Mouse (Mus musculus): ENCODE data around the gene Hpgds. TPM values are rescaled to one million over a fixed set of nuclear protein-coding genes. Genes with fewer than 3 reads are reported as not detected.

Hpgds gene
- polyA plus RNA-seq, 1 experiment from 2014 or later, result 11.1 TPM

DNA sequence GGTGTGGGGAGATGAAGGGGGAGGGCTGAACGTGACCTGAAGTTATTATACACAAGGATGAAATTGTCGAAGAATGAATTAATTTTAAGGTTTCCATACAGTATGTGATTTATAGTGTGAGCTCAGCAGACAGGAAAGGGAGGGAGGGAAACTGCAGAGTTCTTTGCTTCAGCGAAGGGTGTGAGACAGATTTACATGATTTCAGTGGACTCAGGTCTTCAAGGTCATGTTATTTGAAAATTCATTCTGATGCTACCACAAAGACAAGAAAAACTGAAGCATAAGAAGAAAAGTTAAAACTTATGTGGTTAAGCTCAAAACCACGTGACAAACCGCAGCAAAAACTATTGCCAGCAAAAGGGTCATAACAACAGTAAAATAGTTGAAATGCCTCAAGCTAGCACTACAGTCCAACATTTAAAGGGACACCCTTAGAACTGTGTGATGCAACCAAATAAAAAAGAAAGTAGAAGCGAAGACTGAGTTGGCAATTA lies 3.9 kb downstream of the Hpgds start:
- no peak for ATAC-seq (ENCODE audit: low FRiP score)
- H3K4me1 ChIP-seq (ENCODE audit: control insufficient read depth, insufficient read depth, low read length), result peaks cover 21% of the 10 kb centered on the region

DNA sequence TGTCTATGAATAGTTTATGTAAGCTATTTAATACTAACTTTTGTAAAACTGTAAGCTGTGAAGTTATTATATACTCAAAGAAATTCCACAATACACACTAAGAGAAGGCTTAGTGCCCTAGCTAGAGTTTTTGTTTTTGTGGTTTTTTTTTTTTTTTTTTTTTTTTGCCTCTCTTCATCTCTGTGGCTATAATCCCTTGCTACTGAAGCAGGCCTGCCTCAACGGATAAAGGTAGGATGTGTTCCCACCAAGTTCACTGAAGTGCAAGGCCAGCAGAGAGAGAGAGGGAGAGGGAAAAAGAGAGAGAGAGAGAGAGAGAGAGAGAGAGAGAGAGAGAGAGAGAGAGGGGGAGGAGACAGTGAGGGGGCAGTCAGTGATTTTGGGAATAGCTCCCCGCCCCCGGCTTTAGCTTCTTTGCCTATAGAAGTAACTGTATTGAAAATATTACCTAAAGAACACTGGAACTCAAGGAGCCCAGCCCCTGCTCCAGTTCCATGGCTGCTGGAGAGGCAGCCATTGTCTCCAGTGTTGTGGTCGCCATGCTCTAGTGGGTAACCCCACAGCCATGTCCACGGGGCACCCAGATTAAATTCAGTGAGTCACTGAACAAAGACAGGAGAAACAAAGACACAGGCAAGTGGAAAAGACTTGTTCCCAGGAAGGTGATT lies 4.5 kb downstream of the Hpgds start:
- ATAC-seq (ENCODE audit: low FRiP score), result peak; percentile 89
- Histone ChIP-seq H3K27me3 (ENCODE audit: control insufficient read depth, insufficient read depth, low read length) (no peaks in the 10 kb centered on the region), H3K36me3 (ENCODE audit: control insufficient read depth, insufficient read depth, low read length) (no peaks in the 10 kb centered on the region), H3K9me3 (ENCODE audit: control insufficient read depth, low read length) (no peaks in the 10 kb centered on the region), H3K4me3 (ENCODE audit: low read depth, low read length) (no peak overlapping the region), H3K4me1 (ENCODE audit: control insufficient read depth, insufficient read depth, low read length) (peaks cover 21% of the 10 kb centered on the region), H3K27ac (ENCODE audit: low read depth, low read length) (peak overlapping the region; percentile 48; the same call in 1 of the 2 replicates), H3K4me2 (no peak overlapping the region), H3K9ac (ENCODE audit: low read length) (peak overlapping the region; percentile 16; the same call in 1 of the 2 replicates)
- peak; percentile 90 for DNase-seq (ENCODE audit: low spot score, missing footprints)
- WGBS, result 34% methylated on average over 5 of the region's 5 CpGs

More for the DNA sequence above, 3.9 kb downstream of the Hpgds start:
- peak; percentile 83 for DNase-seq (ENCODE audit: low spot score, missing footprints)
- Histone ChIP-seq H3K9ac (ENCODE audit: low read length) (peak overlapping the region; percentile 16; the same call in 1 of the 2 replicates), H3K36me3 (ENCODE audit: control insufficient read depth, insufficient read depth, low read length) (no peaks in the 10 kb centered on the region), H3K27me3 (ENCODE audit: control insufficient read depth, insufficient read depth, low read length) (no peaks in the 10 kb centered on the region), H3K9me3 (ENCODE audit: control insufficient read depth, low read length) (no peaks in the 10 kb centered on the region), H3K4me3 (ENCODE audit: low read depth, low read length) (no peak overlapping the region), H3K4me2 (no peak overlapping the region), H3K27ac (ENCODE audit: low read depth, low read length) (peak overlapping the region; percentile 48; the same call in 1 of the 2 replicates)
- 58% methylated on average over 6 of the region's 6 CpGs for WGBS

DNA sequence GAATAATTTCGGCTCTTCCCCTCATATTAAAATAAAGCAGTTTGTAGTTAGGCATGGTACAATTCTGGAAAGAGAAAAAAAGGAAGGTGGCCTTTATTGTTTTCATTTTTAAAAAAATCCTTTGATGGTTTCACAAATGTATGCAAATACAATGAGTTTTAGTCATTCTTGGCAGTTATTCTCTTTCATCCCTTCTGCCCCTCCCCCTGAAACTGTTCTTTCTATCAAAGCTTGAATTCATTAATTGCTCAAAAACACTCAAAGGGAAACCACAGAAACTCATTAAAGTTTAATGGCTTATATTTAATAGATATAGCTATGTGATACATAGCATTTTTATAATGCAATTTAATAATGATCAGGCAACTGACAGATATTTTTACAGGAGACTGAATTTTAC lies 6.5 kb downstream of the Hpgds start:
- Histone ChIP-seq H3K4me1 (ENCODE audit: control insufficient read depth, insufficient read depth, low read length) (peaks cover 13% of the 10 kb centered on the region), H3K36me3 (ENCODE audit: control insufficient read depth, insufficient read depth, low read length) (no peaks in the 10 kb centered on the region), H3K4me3 (ENCODE audit: low read depth, low read length) (no peak overlapping the region), H3K9ac (ENCODE audit: low read length) (no peak overlapping the region), H3K27me3 (ENCODE audit: control insufficient read depth, insufficient read depth, low read length) (no peaks in the 10 kb centered on the region), H3K9me3 (ENCODE audit: control insufficient read depth, low read length) (no peaks in the 10 kb centered on the region; the same call in 1 of the 2 replicates), H3K27ac (ENCODE audit: low read depth, low read length) (no peak overlapping the region; the same call in 1 of the 2 replicates), H3K4me2 (no peak overlapping the region)
- ATAC-seq (ENCODE audit: low FRiP score) (no peak), DNase-seq (ENCODE audit: low spot score, missing footprints) (no peak)
- WGBS, result 74% methylated on average over 1 of the region's 1 CpGs

DNA sequence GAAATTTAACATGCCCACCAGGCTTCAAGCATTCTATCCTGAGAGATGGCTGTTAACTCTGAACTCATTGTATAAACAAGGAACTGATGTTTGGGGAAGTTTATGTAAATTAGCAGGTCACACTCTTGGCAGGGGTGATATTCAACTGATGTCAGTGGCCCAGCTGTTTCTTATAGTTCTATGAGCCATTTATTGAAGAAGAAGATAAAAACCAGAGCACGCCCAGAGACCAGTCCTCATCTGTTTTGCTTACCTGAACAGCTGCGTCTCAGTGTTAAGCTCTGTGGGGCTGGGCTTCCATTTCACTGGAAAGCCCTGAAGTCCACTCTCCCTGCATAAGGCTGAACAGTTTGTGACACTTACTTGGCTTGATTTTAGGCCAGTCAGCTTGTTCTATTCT lies 6.9 kb downstream of the Hpgds start:
- ATAC-seq (ENCODE audit: low FRiP score) (peak; percentile 20; the same call in 1 of the 2 replicates), DNase-seq (ENCODE audit: low spot score, missing footprints) (peak; percentile 86)

DNA sequence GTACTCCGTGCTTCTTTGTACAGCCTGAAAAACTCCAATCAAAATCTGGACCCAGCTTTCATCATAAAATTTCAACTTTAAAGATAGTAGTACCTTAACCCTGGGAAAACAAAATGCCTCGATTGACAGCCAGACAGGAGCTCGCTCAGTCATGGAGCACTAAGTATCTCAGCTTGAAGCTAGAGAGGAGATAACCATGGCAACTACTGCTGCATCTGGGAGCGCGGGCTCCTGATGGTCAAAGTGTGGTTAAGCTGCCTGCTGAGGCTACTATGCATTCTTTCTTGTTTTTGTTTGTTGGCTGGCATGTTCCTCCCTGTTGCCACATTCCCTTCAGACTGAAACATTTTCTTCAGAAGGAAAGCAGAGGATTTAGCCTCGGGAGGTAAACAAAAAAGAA lies 12.3 kb downstream of the Hpgds start:
- DNase-seq (ENCODE audit: low spot score, missing footprints) (no peak), ATAC-seq (ENCODE audit: low FRiP score) (peak; percentile 77)
- Histone ChIP-seq H3K4me1 (ENCODE audit: control insufficient read depth, insufficient read depth, low read length) (peaks cover 6% of the 10 kb centered on the region; the same call in 1 of the 2 replicates), H3K9ac (ENCODE audit: low read length) (no peak overlapping the region), H3K27me3 (ENCODE audit: control insufficient read depth, insufficient read depth, low read length) (no peaks in the 10 kb centered on the region), H3K4me3 (ENCODE audit: low read depth, low read length) (no peak overlapping the region), H3K36me3 (ENCODE audit: control insufficient read depth, insufficient read depth, low read length) (no peaks in the 10 kb centered on the region), H3K27ac (ENCODE audit: low read depth, low read length) (no peak overlapping the region), H3K4me2 (no peak overlapping the region), H3K9me3 (ENCODE audit: control insufficient read depth, low read length) (no peaks in the 10 kb centered on the region; the same call in 1 of the 2 replicates)
- 28% methylated on average over 6 of the region's 6 CpGs for WGBS

More for the DNA sequence above, 6.9 kb downstream of the Hpgds start:
- WGBS, result 40% methylated on average over 2 of the region's 2 CpGs
- H3K4me2 ChIP-seq, result no peak overlapping the region
- H3K9ac ChIP-seq (ENCODE audit: low read length), result no peak overlapping the region
- H3K4me1 ChIP-seq (ENCODE audit: control insufficient read depth, insufficient read depth, low read length), result peaks cover 13% of the 10 kb centered on the region
- no peaks in the 10 kb centered on the region; the same call in 1 of the 2 replicates for H3K9me3 ChIP-seq (ENCODE audit: control insufficient read depth, low read length)
- no peak overlapping the region for H3K4me3 ChIP-seq (ENCODE audit: low read depth, low read length)
- no peaks in the 10 kb centered on the region for H3K36me3 ChIP-seq (ENCODE audit: control insufficient read depth, insufficient read depth, low read length)
- no peak overlapping the region; the same call in 1 of the 2 replicates for H3K27ac ChIP-seq (ENCODE audit: low read depth, low read length)
- H3K27me3 ChIP-seq (ENCODE audit: control insufficient read depth, insufficient read depth, low read length), result no peaks in the 10 kb centered on the region

DNA sequence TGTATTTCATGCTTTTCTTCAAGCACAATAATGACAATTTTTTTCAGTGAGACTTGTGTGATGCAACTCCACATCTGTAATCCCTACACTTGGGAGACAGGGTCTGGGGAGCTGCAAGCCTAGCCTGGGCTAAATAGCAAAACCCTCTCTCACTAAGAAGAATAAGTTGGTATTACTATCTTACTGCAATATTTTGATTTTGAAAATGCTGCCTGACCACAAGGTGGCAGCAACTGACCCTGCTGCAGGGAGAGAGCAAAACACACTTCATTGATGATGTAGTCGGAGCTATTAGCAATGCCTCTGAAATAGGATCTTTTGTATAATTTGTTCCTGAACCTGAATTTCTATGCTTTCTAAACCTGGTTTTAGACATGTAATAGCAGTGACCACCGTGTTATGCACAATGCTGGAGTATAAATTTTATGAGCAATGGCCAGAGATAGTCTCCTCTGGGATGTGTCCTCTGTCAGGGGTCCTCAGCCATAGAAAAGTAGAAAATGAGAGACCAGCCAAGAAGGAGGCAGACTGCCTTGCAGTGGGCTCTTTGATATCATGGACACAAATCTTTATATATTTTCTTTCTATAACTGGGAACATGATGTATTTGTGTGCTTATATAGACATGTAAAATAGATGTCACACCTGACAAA lies 18.5 kb downstream of the Hpgds start:
- no peaks in the 10 kb centered on the region for H3K27me3 ChIP-seq (ENCODE audit: control insufficient read depth, insufficient read depth, low read length)
- H3K4me1 ChIP-seq (ENCODE audit: control insufficient read depth, insufficient read depth, low read length), result no peaks in the 10 kb centered on the region
- H3K4me3 ChIP-seq (ENCODE audit: low read depth, low read length), result no peak overlapping the region
- no peaks in the 10 kb centered on the region for H3K9me3 ChIP-seq (ENCODE audit: control insufficient read depth, low read length)
- 24% methylated on average over 2 of the region's 2 CpGs for WGBS
- ATAC-seq (ENCODE audit: low FRiP score) (peak; percentile 53), DNase-seq (ENCODE audit: low spot score, missing footprints) (peak; percentile 88)
- no peak overlapping the region for H3K9ac ChIP-seq (ENCODE audit: low read length)
- no peak overlapping the region for H3K4me2 ChIP-seq
- no peaks in the 10 kb centered on the region for H3K36me3 ChIP-seq (ENCODE audit: control insufficient read depth, insufficient read depth, low read length)
- H3K27ac ChIP-seq (ENCODE audit: low read depth, low read length), result no peak overlapping the region

DNA sequence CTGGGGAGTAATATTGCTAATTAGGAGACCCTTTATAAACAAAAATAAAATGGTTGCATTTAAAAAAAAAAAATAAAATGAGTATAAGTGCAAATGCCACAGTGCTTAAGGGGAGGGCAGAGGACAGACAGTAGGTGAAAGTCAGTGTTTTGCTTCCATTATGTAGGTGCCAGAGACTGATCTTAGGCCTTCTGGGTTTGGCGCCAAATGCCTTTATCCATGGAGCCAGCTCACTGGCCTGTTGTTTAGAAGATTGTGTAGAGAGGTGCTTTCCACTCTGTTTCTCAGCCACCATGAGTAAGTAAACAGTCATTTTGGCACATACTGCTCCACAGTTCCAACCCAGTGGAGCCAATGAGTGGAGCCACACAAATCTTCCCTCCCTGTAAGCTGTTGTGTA lies 27.2 kb downstream of the Hpgds start:
- ATAC-seq (ENCODE audit: low FRiP score) (no peak), DNase-seq (ENCODE audit: low spot score, missing footprints) (no peak)
- Histone ChIP-seq H3K36me3 (ENCODE audit: control insufficient read depth, insufficient read depth, low read length) (peaks cover 11% of the 10 kb centered on the region; the same call in 1 of the 2 replicates), H3K4me2 (no peak overlapping the region), H3K4me1 (ENCODE audit: control insufficient read depth, insufficient read depth, low read length) (no peaks in the 10 kb centered on the region), H3K27me3 (ENCODE audit: control insufficient read depth, insufficient read depth, low read length) (no peaks in the 10 kb centered on the region), H3K4me3 (ENCODE audit: low read depth, low read length) (no peak overlapping the region), H3K9ac (ENCODE audit: low read length) (no peak overlapping the region), H3K9me3 (ENCODE audit: control insufficient read depth, low read length) (no peaks in the 10 kb centered on the region), H3K27ac (ENCODE audit: low read depth, low read length) (no peak overlapping the region)
- 95% methylated on average over 1 of the region's 1 CpGs for WGBS

DNA sequence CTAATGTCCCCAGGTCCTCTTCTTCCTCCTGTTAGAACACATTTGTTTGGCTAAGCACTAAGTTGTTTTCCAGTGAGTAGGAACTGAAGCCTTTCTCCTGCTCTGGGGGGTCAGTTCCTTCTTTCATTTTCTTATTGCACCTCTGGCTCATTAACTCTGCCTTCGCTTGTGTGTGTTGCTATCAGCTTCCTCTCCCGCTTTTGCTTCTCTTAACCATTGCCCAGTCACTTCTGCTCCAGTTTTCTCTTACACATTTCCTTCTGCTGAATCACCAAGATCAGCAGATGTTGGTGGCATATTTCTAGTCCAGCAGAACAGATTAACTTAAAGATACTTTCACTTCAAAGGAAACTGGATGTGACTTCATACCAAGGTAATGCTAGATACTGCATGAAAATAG lies 29.8 kb downstream of the Hpgds start:
- H3K4me2 ChIP-seq, result no peak overlapping the region
- no peak overlapping the region for H3K27ac ChIP-seq (ENCODE audit: low read depth, low read length)
- H3K9me3 ChIP-seq (ENCODE audit: control insufficient read depth, low read length), result no peaks in the 10 kb centered on the region
- H3K9ac ChIP-seq (ENCODE audit: low read length), result no peak overlapping the region
- no peak overlapping the region for H3K4me3 ChIP-seq (ENCODE audit: low read depth, low read length)
- no peaks in the 10 kb centered on the region for H3K27me3 ChIP-seq (ENCODE audit: control insufficient read depth, insufficient read depth, low read length)
- no peak for ATAC-seq (ENCODE audit: low FRiP score)
- DNase-seq (ENCODE audit: low spot score, missing footprints), result no peak
- 90% methylated on average over 2 of the region's 2 CpGs for WGBS
- H3K36me3 ChIP-seq (ENCODE audit: control insufficient read depth, insufficient read depth, low read length), result peaks cover 14% of the 10 kb centered on the region; the same call in 1 of the 2 replicates
- H3K4me1 ChIP-seq (ENCODE audit: control insufficient read depth, insufficient read depth, low read length), result no peaks in the 10 kb centered on the region

DNA sequence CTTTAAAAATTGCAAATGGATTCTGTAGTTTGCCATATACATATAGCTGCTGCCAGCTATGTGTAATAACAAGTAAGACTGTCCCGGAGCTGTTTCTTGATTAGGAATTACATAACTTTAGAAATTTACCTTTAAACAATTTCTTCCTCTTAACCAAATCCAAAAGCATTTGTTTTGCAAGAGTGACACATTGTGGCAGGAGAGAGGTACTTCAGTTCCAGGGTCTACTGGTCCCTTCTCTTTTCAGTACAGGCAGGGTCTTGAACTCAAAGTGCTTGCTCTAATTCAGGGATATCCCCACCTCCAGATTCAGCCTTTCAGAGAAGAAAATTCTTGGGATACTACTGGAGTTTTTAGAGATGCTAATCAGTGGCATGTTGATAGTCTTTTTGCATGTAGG lies 65.6 kb downstream of the Hpgds start:
- no peak for ATAC-seq (ENCODE audit: low FRiP score)
- Histone ChIP-seq H3K9ac (ENCODE audit: low read length) (no peak overlapping the region), H3K27me3 (ENCODE audit: control insufficient read depth, insufficient read depth, low read length) (no peaks in the 10 kb centered on the region), H3K27ac (ENCODE audit: low read depth, low read length) (no peak overlapping the region), H3K4me2 (no peak overlapping the region), H3K36me3 (ENCODE audit: control insufficient read depth, insufficient read depth, low read length) (peaks cover 4% of the 10 kb centered on the region; the same call in 1 of the 2 replicates), H3K4me1 (ENCODE audit: control insufficient read depth, insufficient read depth, low read length) (no peaks in the 10 kb centered on the region), H3K9me3 (ENCODE audit: control insufficient read depth, low read length) (no peaks in the 10 kb centered on the region), H3K4me3 (ENCODE audit: low read depth, low read length) (no peak overlapping the region)
- WGBS, result 95% methylated on average over 1 of the region's 1 CpGs
- DNase-seq (ENCODE audit: low spot score, missing footprints), result no peak

Measured in midbrain, embryonic 11.5 days (tissue).